Mouse (Mus musculus) liver, adult 2 months (tissue): ENCODE results near the gene Itga8.

Experiments
- CTCF ChIP-seq: fragments of 200-500 bp; IDR thresholded peaks from 2 replicates; pipeline ENCODE4 v1.5.1; 2011; ENCODE audit warnings: low read depth, low read length, control low read depth
- POLR2A ChIP-seq: fragments of 200-500 bp; IDR thresholded peaks from 2 replicates; pipeline ENCODE4 v1.6.1; 2011; ENCODE audit warnings: low read length, control low read depth; ENCODE audit not compliant: insufficient read depth; ENCODE audit errors: extremely low read depth

DNA sequence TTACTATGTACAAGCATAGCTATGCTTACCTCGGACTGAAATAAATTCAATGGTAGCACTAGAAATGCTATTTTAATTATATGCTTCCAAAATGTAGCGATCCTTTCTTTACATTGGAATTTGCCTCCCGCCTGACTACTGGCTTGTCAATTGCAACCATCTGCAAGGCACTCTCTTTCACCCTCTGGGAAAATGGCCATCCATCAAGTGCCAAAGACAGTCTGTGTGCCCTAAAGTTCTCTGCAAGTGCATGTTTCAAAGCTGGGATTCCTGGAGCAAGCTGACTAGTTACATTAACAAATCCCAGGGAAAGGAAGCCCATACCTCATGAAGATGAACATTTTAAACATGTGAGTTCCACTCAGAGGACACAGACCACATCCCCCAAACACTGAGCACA lies 145.3 kb downstream of the Itga8 start:
- no peak for TF ChIP-seq POLR2A
- no peak for TF ChIP-seq CTCF
